Mouse (Mus musculus): Measurements from ENCODE around the gene Cnot2. TPM values are rescaled to one million over a fixed set of nuclear protein-coding genes. Genes with fewer than 3 reads are reported as not detected.

Cnot2 gene
- polyA plus RNA-seq, 1 experiment from 2014 or later = 125 TPM

DNA sequence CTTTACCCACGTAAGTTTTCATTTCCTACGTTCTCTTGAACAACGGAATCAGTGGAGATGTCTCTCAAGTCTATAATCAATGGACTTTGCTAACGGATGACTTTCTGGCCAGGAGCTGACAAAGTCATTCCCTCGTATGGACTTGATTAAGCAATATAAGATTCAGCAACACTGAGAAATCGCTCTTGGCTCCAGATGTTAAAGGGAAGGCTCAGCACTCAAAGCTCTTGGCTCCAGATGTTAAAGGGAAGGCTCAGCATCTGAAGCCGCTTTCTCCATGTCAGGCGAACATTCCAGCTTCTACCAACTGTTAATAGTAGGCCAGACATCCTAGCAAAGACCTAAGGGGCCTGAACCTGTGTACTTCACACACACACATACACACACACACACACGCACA, 134.1 kb downstream of the Cnot2 start:
- no peak for ATAC-seq (ENCODE audit: insufficient number of reproducible peaks, insufficient read depth, low FRiP score, low TSS enrichment, low read depth)
- H3K27ac ChIP-seq = no peak overlapping the region
- WGBS = 35% methylated on average over 9 of the region's 9 CpGs

DNA sequence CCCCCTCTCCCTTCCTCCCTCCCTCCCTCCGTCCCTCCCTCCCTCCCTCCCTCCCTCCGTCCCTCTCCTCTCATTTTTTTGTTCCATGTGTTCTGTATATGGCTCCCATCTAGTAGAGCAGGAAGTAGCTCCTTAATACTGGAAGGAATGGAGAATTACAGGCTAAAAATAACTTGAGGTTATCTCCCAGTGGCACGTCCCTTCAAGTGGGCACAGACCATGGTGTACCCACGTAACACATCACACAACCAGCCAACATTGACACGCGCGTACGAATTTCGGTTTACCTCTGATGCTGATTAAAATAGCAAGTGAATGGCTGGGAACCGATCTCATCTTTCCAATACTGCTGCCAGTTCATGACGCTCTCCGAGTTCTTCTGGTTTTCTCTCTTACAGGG, 135.3 kb downstream of the Cnot2 start:
- H3K4me1 ChIP-seq = peaks cover 16% of the 10 kb centered on the region
- no peaks in the 10 kb centered on the region for H3K9me3 ChIP-seq
- no peak overlapping the region for H3K27ac ChIP-seq
- H3K9ac ChIP-seq = no peak overlapping the region
- peaks cover 14% of the 10 kb centered on the region; the same call in 1 of the 2 replicates for H3K36me3 ChIP-seq
- no peaks in the 10 kb centered on the region for H3K27me3 ChIP-seq
- 91% methylated on average over 11 of the region's 12 CpGs for WGBS
- no peak overlapping the region for H3K4me3 ChIP-seq
- no peak overlapping the region for H3K4me2 ChIP-seq
- ATAC-seq (ENCODE audit: insufficient number of reproducible peaks, insufficient read depth, low FRiP score, low TSS enrichment, low read depth) = no peak

More for the DNA sequence above, 134.1 kb downstream of the Cnot2 start:
- H3K36me3 ChIP-seq = peaks cover 14% of the 10 kb centered on the region; the same call in 1 of the 2 replicates
- no peaks in the 10 kb centered on the region for H3K27me3 ChIP-seq
- no peak overlapping the region for H3K4me2 ChIP-seq
- H3K4me1 ChIP-seq = peaks cover 11% of the 10 kb centered on the region; the same call in 1 of the 2 replicates
- H3K4me3 ChIP-seq = no peak overlapping the region
- H3K9ac ChIP-seq = no peak overlapping the region
- no peaks in the 10 kb centered on the region for H3K9me3 ChIP-seq

DNA sequence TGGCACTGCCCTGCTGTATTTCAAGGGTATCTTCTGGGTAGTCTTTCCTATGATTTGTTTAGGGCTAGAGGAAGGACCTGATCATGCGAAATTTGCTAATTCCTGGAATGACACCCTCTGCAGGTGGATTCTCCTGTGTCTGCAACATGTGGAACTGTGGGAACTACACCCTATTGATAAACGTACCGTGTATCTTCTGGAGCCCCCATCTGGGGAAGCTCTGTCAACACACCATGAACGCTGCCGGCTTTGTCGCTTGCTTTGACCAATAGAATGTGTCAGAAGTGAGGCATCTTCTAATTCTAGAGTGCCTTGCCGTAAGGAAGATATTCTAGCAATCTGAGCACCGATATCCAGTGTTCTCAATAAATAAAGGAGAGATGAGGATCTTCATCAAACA, 136.5 kb downstream of the Cnot2 start:
- 93% methylated on average over 8 of the region's 8 CpGs for WGBS

DNA sequence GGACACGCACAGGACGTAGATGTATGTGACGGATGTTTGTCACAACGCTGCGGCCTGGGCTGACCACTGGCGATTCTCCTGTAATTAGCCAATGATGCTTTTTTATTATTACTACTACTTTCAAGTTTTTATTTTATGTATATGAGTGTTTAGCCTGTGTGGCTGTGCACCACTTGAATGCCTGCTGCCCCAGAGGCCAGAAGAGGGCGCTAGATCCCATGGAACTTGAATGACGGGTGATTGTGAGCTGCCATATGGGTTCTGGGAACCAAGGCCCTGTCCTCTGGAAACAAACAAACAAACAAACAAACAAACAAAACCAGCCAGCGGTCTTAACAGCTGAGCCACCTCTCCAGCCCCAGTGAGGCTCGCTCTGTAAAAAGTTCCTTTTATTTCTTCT, 136.9 kb downstream of the Cnot2 start:
- Histone ChIP-seq H3K9me3 (no peaks in the 10 kb centered on the region), H3K36me3 (peaks cover 16% of the 10 kb centered on the region; the same call in 1 of the 2 replicates), H3K4me2 (no peak overlapping the region), H3K4me3 (no peak overlapping the region), H3K9ac (no peak overlapping the region), H3K4me1 (peaks cover 18% of the 10 kb centered on the region), H3K27ac (no peak overlapping the region), H3K27me3 (no peaks in the 10 kb centered on the region)
- WGBS = 94% methylated on average over 10 of the region's 10 CpGs
- no peak for ATAC-seq (ENCODE audit: insufficient number of reproducible peaks, insufficient read depth, low FRiP score, low TSS enrichment, low read depth)

More for the DNA sequence above, 136.5 kb downstream of the Cnot2 start:
- Histone ChIP-seq H3K9ac (no peak overlapping the region), H3K27ac (no peak overlapping the region), H3K4me1 (peaks cover 18% of the 10 kb centered on the region), H3K4me3 (no peak overlapping the region), H3K27me3 (no peaks in the 10 kb centered on the region), H3K9me3 (no peaks in the 10 kb centered on the region), H3K36me3 (peaks cover 14% of the 10 kb centered on the region; the same call in 1 of the 2 replicates), H3K4me2 (no peak overlapping the region)
- ATAC-seq (ENCODE audit: insufficient number of reproducible peaks, insufficient read depth, low FRiP score, low TSS enrichment, low read depth) = no peak

DNA sequence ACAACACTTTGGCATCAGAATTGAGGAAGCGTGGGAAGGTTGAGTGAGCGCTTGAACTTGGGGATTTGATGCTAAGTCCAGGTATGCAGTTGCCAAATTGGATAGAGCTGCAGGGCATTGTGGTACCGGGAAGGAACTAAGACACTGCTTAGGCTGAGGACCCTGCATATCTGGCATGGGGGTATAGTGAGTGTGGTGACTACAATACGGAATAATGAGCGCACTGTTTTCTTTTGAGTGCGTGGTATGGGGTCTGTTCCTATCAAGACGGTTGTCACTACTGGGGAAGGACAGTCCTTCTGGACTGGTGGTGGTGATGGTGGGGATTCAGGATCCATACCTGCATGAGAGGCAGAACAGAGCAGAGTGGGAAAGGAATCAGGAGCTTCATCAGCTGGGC, 140.4 kb downstream of the Cnot2 start:
- ATAC-seq (ENCODE audit: insufficient number of reproducible peaks, insufficient read depth, low FRiP score, low TSS enrichment, low read depth) = 0 out of 2 replicates have a peak, but pooled peaks have one; percentile 56

DNA sequence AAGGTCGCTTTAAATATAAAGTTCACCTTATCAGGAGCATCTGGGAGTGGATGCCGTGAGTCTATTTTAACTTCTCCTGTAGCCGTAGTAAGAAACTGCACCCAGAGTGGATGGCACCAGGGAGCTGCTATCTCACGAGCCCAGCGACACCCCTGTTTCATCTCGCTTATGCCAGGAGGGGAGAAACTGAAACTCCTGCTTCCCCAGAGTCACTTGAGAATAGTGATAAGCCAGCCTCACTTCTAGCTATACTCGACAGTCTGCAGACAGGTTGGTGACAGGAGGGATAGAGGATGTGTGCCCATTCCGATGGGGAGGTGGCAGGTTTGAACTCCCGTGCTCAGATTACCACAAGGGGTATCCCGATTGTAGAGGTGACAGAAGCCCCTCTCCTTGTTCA, 141.2 kb downstream of the Cnot2 start:
- Histone ChIP-seq H3K9ac (no peak overlapping the region), H3K4me3 (no peak overlapping the region), H3K4me1 (peaks cover 9% of the 10 kb centered on the region; the same call in 1 of the 2 replicates), H3K27me3 (no peaks in the 10 kb centered on the region), H3K9me3 (peaks cover 11% of the 10 kb centered on the region), H3K4me2 (no peak overlapping the region), H3K27ac (no peak overlapping the region), H3K36me3 (peaks cover 21% of the 10 kb centered on the region)
- 84% methylated on average over 10 of the region's 10 CpGs for WGBS
- ATAC-seq (ENCODE audit: insufficient number of reproducible peaks, insufficient read depth, low FRiP score, low TSS enrichment, low read depth) = no peak

More for the DNA sequence above, 140.4 kb downstream of the Cnot2 start:
- Histone ChIP-seq H3K9ac (no peak overlapping the region), H3K27ac (no peak overlapping the region), H3K4me1 (peaks cover 7% of the 10 kb centered on the region; the same call in 1 of the 2 replicates), H3K36me3 (peaks cover 25% of the 10 kb centered on the region), H3K4me2 (no peak overlapping the region), H3K9me3 (peaks cover 11% of the 10 kb centered on the region), H3K27me3 (no peaks in the 10 kb centered on the region), H3K4me3 (no peak overlapping the region)
- 92% methylated on average over 7 of the region's 7 CpGs for WGBS

DNA sequence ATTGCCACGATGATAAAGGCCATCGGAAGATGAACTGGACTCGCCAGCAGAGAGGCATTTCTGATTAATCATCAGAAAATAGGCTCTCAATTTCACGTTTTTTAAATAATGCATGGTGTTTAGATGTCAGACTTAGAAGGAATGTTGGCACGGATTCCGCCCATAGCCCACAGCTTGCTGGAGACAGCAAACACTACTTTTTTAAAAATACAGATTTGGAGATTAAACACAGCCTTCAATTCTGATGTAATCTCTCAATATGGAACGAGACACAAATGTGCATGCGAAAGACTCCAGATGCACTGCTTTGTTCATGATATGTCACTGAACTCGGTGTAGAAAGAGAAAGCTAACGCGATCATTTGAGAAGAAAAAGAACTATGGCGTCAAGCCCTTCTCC, 145.9 kb downstream of the Cnot2 start:
- H3K4me3 ChIP-seq = no peak overlapping the region
- WGBS = 55% methylated on average over 12 of the region's 12 CpGs
- H3K4me1 ChIP-seq = peaks cover 8% of the 10 kb centered on the region; the same call in 1 of the 2 replicates
- 0 out of 2 replicates have a peak overlapping the region, but pooled peaks have one; percentile 4 for H3K27ac ChIP-seq
- H3K9ac ChIP-seq = no peak overlapping the region
- H3K9me3 ChIP-seq = peaks cover 11% of the 10 kb centered on the region
- peaks cover 11% of the 10 kb centered on the region for H3K36me3 ChIP-seq
- no peak overlapping the region; the same call in 1 of the 2 replicates for H3K4me2 ChIP-seq
- H3K27me3 ChIP-seq = no peaks in the 10 kb centered on the region
- ATAC-seq (ENCODE audit: insufficient number of reproducible peaks, insufficient read depth, low FRiP score, low TSS enrichment, low read depth) = no peak

Small RNA genes within 50 kb of the gene (microRNA-seq; reads per million reads assigned to microRNA genes)
- not detected for gene Gm25190

Other genes starting within 250 kb of the Cnot2 start
- gene Kcnmb4, start 107.6 kb downstream of the Cnot2 start, polyA plus RNA-seq (2015; fragmentation: Nextera tagmentation; extraction: Ambion mirVana) = 14.7 and 16.8 TPM in 2 replicates